Mouse (Mus musculus): ENCODE results near the gene Phactr2.

DNA sequence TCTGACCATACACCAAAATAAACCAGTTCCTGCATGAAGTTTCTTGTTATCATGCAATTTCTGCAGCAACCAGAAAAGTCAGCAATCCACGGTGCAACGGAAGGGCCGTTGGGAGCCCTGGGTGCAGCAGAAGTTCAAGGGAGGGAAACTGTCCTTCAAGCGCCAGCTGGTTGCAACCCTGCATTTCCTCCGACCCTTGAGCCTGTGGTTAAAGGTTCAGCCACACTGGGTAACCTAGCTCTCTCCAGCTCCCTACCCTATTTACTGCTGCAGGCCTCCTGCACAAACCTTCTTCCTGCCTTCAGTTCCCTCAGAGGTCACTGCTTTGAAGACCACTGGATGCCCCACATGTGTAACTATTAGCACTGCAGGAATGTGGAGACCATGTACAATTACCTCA lies 30.0 kb downstream of the Phactr2 start:
- TF ChIP-seq CTCF (IDR thresholded peaks at IDR 0.05; ENCODE audit: extremely low read depth, insufficient read depth, insufficient read length, insufficient replicate concordance): no peak
- TF ChIP-seq POLR2A (IDR thresholded peaks at IDR 0.05; ENCODE audit: low read depth, low read length): no peak
